7 mouse cellular contexts compared by ENCODE assay signal in genomic region chr5:34370022-34370823, GRCm38 (mm10). TPM values are rescaled to one million over a fixed set of nuclear protein-coding genes. Genes with fewer than 3 reads are reported as not detected.
DNase-seq lines count a peak whose midpoint lies in the region; ATAC-seq lines count a peak whose summit lies in the region.

No protein-coding gene starts in this region.

- H3K36me3 ChIP-seq in hindbrain, embryonic 16.5 days (ENCODE audit: control insufficient read depth, insufficient read depth, low read length) = no peaks in the 10 kb centered on the region
- peaks cover 9% of the 10 kb centered on the region for H3K36me3 ChIP-seq in midbrain, embryonic 10.5 days

- under 1% methylated on average over 45 of the region's 114 CpGs for WGBS in hindbrain, embryonic 16.5 days
- WGBS in midbrain, embryonic 10.5 days = 6% methylated on average over 110 of the region's 114 CpGs

- no peaks in the 10 kb centered on the region for H3K9me3 ChIP-seq in hindbrain, embryonic 16.5 days (ENCODE audit: control insufficient read depth, low read length)
- H3K9me3 ChIP-seq in midbrain, embryonic 10.5 days (replicated peaks) = no peaks in the 10 kb centered on the region

- peak overlapping the region; percentile 94 for H3K4me3 ChIP-seq in hindbrain, embryonic 16.5 days (ENCODE audit: low read length)
- peak overlapping the region; percentile 93 for H3K4me3 ChIP-seq in midbrain, embryonic 10.5 days

- H3K4me1 ChIP-seq in hindbrain, embryonic 16.5 days (ENCODE audit: control insufficient read depth, insufficient read depth, low read depth, low read length) = peaks cover 16% of the 10 kb centered on the region
- H3K4me1 ChIP-seq in midbrain, embryonic 10.5 days = peaks cover 31% of the 10 kb centered on the region

- peak overlapping the region; percentile 55 for H3K4me2 ChIP-seq in hindbrain, embryonic 16.5 days (ENCODE audit: low read length)

- no peak for ATAC-seq in hindbrain, embryonic 16.5 days

- H3K9ac ChIP-seq in hindbrain, embryonic 16.5 days (ENCODE audit: low read depth, low read length) = peak overlapping the region; percentile 97

- DNase-seq in ZHBTc4 (ENCODE audit: low read depth, low spot score) = peak; percentile 53
- peak; percentile 73 for DNase-seq in cerebellum, adult 9-11 months
- peak; percentile 26 to 30 for DNase-seq in frontal cortex, postnatal 36 days (ENCODE audit: low spot score in 2 of 2)
- DNase-seq in left cerebral cortex, postnatal 25 days (ENCODE audit: low spot score in 2 of 2) = peak; percentile 36 to 40
- DNase-seq in midbrain, embryonic 10.5 days (ENCODE audit: low spot score) = peak; percentile 49
- DNase-seq in spleen, postnatal 10 days (ENCODE audit: low spot score in 2 of 2) = peak; percentile 49 to 62

- no peaks in the 10 kb centered on the region for H3K27me3 ChIP-seq in hindbrain, embryonic 16.5 days (replicated peaks; ENCODE audit: control insufficient read depth, insufficient read depth, low read length)
- H3K27me3 ChIP-seq in midbrain, embryonic 10.5 days (ENCODE audit: low read depth, poor library complexity, severe bottlenecking) = no peaks in the 10 kb centered on the region

- H3K27ac ChIP-seq in hindbrain, embryonic 16.5 days (ENCODE audit: low read depth, low read length) = peak overlapping the region; percentile 87
- peak overlapping the region; percentile 90 for H3K27ac ChIP-seq in midbrain, embryonic 10.5 days (replicated peaks)

- intact Hi-C loops in left cerebral cortex, postnatal 25 days (cut with DNase I) = no loop called here

RNA-seq across cellular contexts. Expression of gene Fam193a, which starts 0.5 kb away (rescaled TPM):
- polyA plus RNA-seq in hindbrain, embryonic 16.5 days (2015; fragmentation: Nextera tagmentation; extraction: Ambion mirVana) = 13.4 and 14.8 TPM in 2 replicates
- 10 to 100 TPM; 38.1 to 39.7 TPM for total RNA-seq in left cerebral cortex, postnatal 25 days (2021)
- polyA plus RNA-seq in midbrain, embryonic 10.5 days (2016; fragmentation: Nextera tagmentation; extraction: Ambion mirVana) = 12.1 and 13.9 TPM in 2 replicates

RNA-seq across cellular contexts. Expression of gene Rnf4, which starts 34.1 kb away (rescaled TPM):
- polyA plus RNA-seq in hindbrain, embryonic 16.5 days (2015; fragmentation: Nextera tagmentation; extraction: Ambion mirVana) = 132 and 139 TPM in 2 replicates
- 10 to 100 TPM; 86.9 to 89.8 TPM for total RNA-seq in left cerebral cortex, postnatal 25 days (2021)
- polyA plus RNA-seq in midbrain, embryonic 10.5 days (2016; fragmentation: Nextera tagmentation; extraction: Ambion mirVana) = 196 and 197 TPM in 2 replicates
